Mouse (Mus musculus) cerebellum, postnatal 36 days (tissue): Measurements from ENCODE around the gene Fcgr1.
"Not testable (repeated sequence)": the region's sequence is repeated elsewhere in the genome, so short reads cannot be mapped to it uniquely, and the experiment has no call there.

Experiments
- DNase-seq, 2 experiments: peaks; one replicate each; pipeline ENCODE4 v3.0.0; 2021 to 2022; ENCODE audit warnings: mixed read lengths in 2 of 2

Fcgr1 gene

GRCm38 (mm10) chr3:96269511-96270474 lies 24.0 kb downstream of the Fcgr1 start, which contains the start of gene Hist2h2bb:
Hist2h2bb (plus strand) TSS chr3:96269752.
- peak; percentile 87 to 95 for DNase-seq

GRCm38 (mm10) chr3:96268776-96269378 lies 24.9 kb downstream of the Fcgr1 start:
- not testable (repeated sequence) for DNase-seq

- peak; percentile 78 to 84 for DNase-seq
Observed at GRCm38 (mm10) chr3:96268051-96268775, 25.6 kb downstream of the Fcgr1 start, which contains the start of gene Hist2h3b. Hist2h3b (plus strand) TSS chr3:96268654.

GRCm38 (mm10) chr3:96267541-96267940 lies 26.2 kb downstream of the Fcgr1 start:
- no peak for DNase-seq

GRCm38 (mm10) chr3:96266132-96266710 lies 27.5 kb downstream of the Fcgr1 start:
- no peak for DNase-seq

- no peak for DNase-seq
Observed at GRCm38 (mm10) chr3:96264404-96264949, 29.3 kb downstream of the Fcgr1 start.

GRCm38 (mm10) chr3:96263558-96264403 lies 30.0 kb downstream of the Fcgr1 start:
- peak; percentile 36 to 62 for DNase-seq

GRCm38 (mm10) chr3:96262979-96263550 lies 30.7 kb downstream of the Fcgr1 start, which contains the start of gene Hist2h4:
Hist2h4 (minus strand) TSS chr3:96263311.
- DNase-seq, result peak; percentile 93 to 99

GRCm38 (mm10) chr3:96262216-96262875 lies 31.4 kb downstream of the Fcgr1 start:
- peak; percentile 88 to 91 for DNase-seq

- no peak for DNase-seq
Observed at GRCm38 (mm10) chr3:96261623-96262022, 32.1 kb downstream of the Fcgr1 start.

GRCm38 (mm10) chr3:96260220-96260619 lies 33.5 kb downstream of the Fcgr1 start:
- no peak for DNase-seq

GRCm38 (mm10) chr3:96257190-96257589 lies 36.6 kb downstream of the Fcgr1 start:
- no peak for DNase-seq

- no peak for DNase-seq
Observed at GRCm38 (mm10) chr3:96255926-96256593, 37.7 kb downstream of the Fcgr1 start.

GRCm38 (mm10) chr3:96254683-96255355 lies 39.0 kb downstream of the Fcgr1 start:
- no peak for DNase-seq

- DNase-seq, result no peak
Observed at GRCm38 (mm10) chr3:96251787-96252186, 42.0 kb downstream of the Fcgr1 start.

- no peak for DNase-seq
Observed at GRCm38 (mm10) chr3:96250890-96251289, 42.9 kb downstream of the Fcgr1 start.

GRCm38 (mm10) chr3:96249034-96249345 lies 44.8 kb downstream of the Fcgr1 start:
- no peak for DNase-seq

- no peak for DNase-seq
Observed at GRCm38 (mm10) chr3:96248141-96249033, 45.4 kb downstream of the Fcgr1 start.
